Comparison of ENCODE assay signal across 8 mouse cellular contexts in the genomic region with DNA sequence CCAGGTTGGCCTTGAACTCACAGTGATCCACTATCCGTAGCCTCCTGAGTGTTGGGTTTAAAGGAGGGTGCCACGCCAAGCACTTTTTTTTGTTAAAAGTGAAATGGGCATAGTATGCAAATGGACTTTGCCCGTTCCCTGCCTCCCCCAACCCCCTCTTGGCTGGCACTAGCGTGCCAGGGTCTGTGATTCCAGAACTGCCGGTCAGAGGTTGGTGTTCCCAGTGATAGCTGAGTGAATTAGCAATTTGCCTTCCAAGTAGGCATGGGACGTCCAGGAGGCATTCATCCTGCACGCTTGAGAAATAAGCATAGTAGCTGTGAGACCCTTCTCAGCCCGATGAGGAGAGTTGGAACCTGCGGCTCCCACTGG. TPM values are rescaled to one million over a fixed set of nuclear protein-coding genes. Genes with fewer than 3 reads are reported as not detected.
DNase-seq lines count a peak whose midpoint lies in the region; ATAC-seq and TF ChIP-seq lines count a peak whose summit lies in the region.

No protein-coding gene starts in this region.

- peak overlapping the region; percentile 90 for H3K4me2 ChIP-seq in hindbrain, embryonic 14.5 days (replicated peaks)
- H3K4me2 ChIP-seq in limb, embryonic 15.5 days, result peak overlapping the region; percentile 94

- peaks cover 8% of the 10 kb centered on the region for H3K4me1 ChIP-seq in testis, adult 2 months (ENCODE audit: control insufficient read depth, insufficient read depth, low read length)
- no peaks in the 10 kb centered on the region for H3K4me1 ChIP-seq in hindbrain, embryonic 14.5 days (replicated peaks; ENCODE audit: control insufficient read depth, insufficient read depth, low read length)
- peaks cover 7% of the 10 kb centered on the region; the same call in 1 of the 2 replicates for H3K4me1 ChIP-seq in limb, embryonic 15.5 days

- ATAC-seq in hindbrain, embryonic 14.5 days (ENCODE audit: low FRiP score), result no peak
- no peak for ATAC-seq in limb, embryonic 15.5 days (ENCODE audit: insufficient number of reproducible peaks, low FRiP score, low TSS enrichment, low read depth)
- ATAC-seq in megakaryocyte progenitor cell, adult 5-6 weeks (replicated peaks; ENCODE audit: poor library complexity), result no peak
- ATAC-seq in inflammation-experienced regulatory T-cells, adult 6 months, result no peak

- no peak for TF ChIP-seq POLR2A in testis, adult 2 months (IDR thresholded peaks at IDR 0.05; ENCODE audit: control insufficient read depth, low read depth, low read length)

- H3K9ac ChIP-seq in hindbrain, embryonic 14.5 days, result peak overlapping the region; percentile 68
- H3K9ac ChIP-seq in limb, embryonic 15.5 days, result 0 out of 2 replicates have a peak overlapping the region, but pooled peaks have one; percentile 76

- peak overlapping the region; percentile 2; the same call in 1 of the 2 replicates for H3K4me3 ChIP-seq in testis, adult 2 months (ENCODE audit: control insufficient read depth, low read depth, low read length)
- peak overlapping the region; percentile 62 for H3K4me3 ChIP-seq in hindbrain, embryonic 14.5 days (replicated peaks; ENCODE audit: low read length)
- peak overlapping the region; percentile 73 for H3K4me3 ChIP-seq in limb, embryonic 15.5 days

- WGBS in hindbrain, embryonic 14.5 days, result 44% methylated on average over 9 of the region's 9 CpGs
- 36% methylated on average over 9 of the region's 9 CpGs for WGBS in limb, embryonic 15.5 days

- H3K27ac ChIP-seq in testis, adult 2 months (ENCODE audit: control insufficient read depth, insufficient read depth, low read depth, low read length), result no peak overlapping the region
- H3K27ac ChIP-seq in hindbrain, embryonic 14.5 days, result no peak overlapping the region
- no peak overlapping the region for H3K27ac ChIP-seq in limb, embryonic 15.5 days

- no peak for TF ChIP-seq CTCF in testis, adult 2 months (IDR thresholded peaks at IDR 0.05; ENCODE audit: control insufficient read depth, insufficient read depth, insufficient replicate concordance, low read depth, low read length)

- DNase-seq in testis, postnatal 14 days (ENCODE audit: low spot score), result no peak
- no peak for DNase-seq in hindbrain, embryonic 14.5 days (ENCODE audit: low spot score)
- DNase-seq in gastrocnemius, postnatal 4 days (ENCODE audit: low spot score in 2 of 2), result no peak
- no peak for DNase-seq in retina, embryonic 14.5 days (ENCODE audit: low spot score)

- H3K27me3 ChIP-seq in testis, adult 2 months (ENCODE audit: control insufficient read depth, insufficient read depth, low read length), result no peaks in the 10 kb centered on the region
- 0 out of 2 replicates have a peak, but pooled peaks cover 3% of the 10 kb centered on the region for H3K27me3 ChIP-seq in hindbrain, embryonic 14.5 days (ENCODE audit: control insufficient read depth, insufficient read depth, low read length)
- no peaks in the 10 kb centered on the region; the same call in 1 of the 2 replicates for H3K27me3 ChIP-seq in limb, embryonic 15.5 days

- H3K9me3 ChIP-seq in hindbrain, embryonic 14.5 days (ENCODE audit: control insufficient read depth, low read length), result no peaks in the 10 kb centered on the region
- no peaks in the 10 kb centered on the region for H3K9me3 ChIP-seq in limb, embryonic 15.5 days

- no peaks in the 10 kb centered on the region for H3K36me3 ChIP-seq in testis, adult 2 months (ENCODE audit: control insufficient read depth, insufficient read depth, low read length)
- H3K36me3 ChIP-seq in hindbrain, embryonic 14.5 days (replicated peaks; ENCODE audit: control insufficient read depth, insufficient read depth), result no peaks in the 10 kb centered on the region; the same call in 1 of the 2 replicates
- H3K36me3 ChIP-seq in limb, embryonic 15.5 days, result no peaks in the 10 kb centered on the region

RNA-seq across cellular contexts. Expression of a gene that starts 0.9 kb away (rescaled TPM):
- polyA plus RNA-seq in testis, adult 2 months (2012; rRNA removed), result 6.5 and 6.9 TPM in 2 replicates
- polyA plus RNA-seq in hindbrain, embryonic 14.5 days (2014; fragmentation: Nextera tagmentation; extraction: Ambion mirVana), result 3.8 and 4.8 TPM in 2 replicates
- 4.2 and 5.8 TPM in 2 replicates for polyA plus RNA-seq in limb, embryonic 15.5 days (2015; fragmentation: Nextera tagmentation; extraction: Ambion mirVana)
- total RNA-seq in megakaryocyte progenitor cell, adult 5-6 weeks (2015), result 3.6 and 3.8 TPM in 2 replicates
- 2.2 and 5.2 TPM in 2 replicates for total RNA-seq in megakaryocyte progenitor cell, adult 5-6 weeks (2017)
- under 1 TPM in 2 of 3 experiments, not detected in 1; 0.38 to 0.63 TPM for polyA plus RNA-seq in inflammation-experienced regulatory T-cells, adult 6 months (2017; shearing (Covaris generic))
- 1 to 10 TPM; 1.8 to 2.1 TPM for total RNA-seq in gastrocnemius, postnatal 4 days (2021)

RNA-seq across cellular contexts. Expression of a gene that starts 7.3 kb away (rescaled TPM):
- 342 and 379 TPM in 2 replicates for polyA plus RNA-seq in testis, adult 2 months (2012; rRNA removed)
- polyA plus RNA-seq in hindbrain, embryonic 14.5 days (2014; fragmentation: Nextera tagmentation; extraction: Ambion mirVana), result not detected in 2 replicates
- 0.24 TPM in 1 of 2 replicates, not detected in the other for polyA plus RNA-seq in limb, embryonic 15.5 days (2015; fragmentation: Nextera tagmentation; extraction: Ambion mirVana)
- not detected in 2 replicates for total RNA-seq in megakaryocyte progenitor cell, adult 5-6 weeks (2015)
- total RNA-seq in megakaryocyte progenitor cell, adult 5-6 weeks (2017), result not detected in 2 replicates
- not detected for polyA plus RNA-seq in inflammation-experienced regulatory T-cells, adult 6 months (2017; shearing (Covaris generic))
- not detected for total RNA-seq in gastrocnemius, postnatal 4 days (2021)

RNA-seq across cellular contexts. Expression of a gene that starts 16.8 kb away (rescaled TPM):
- polyA plus RNA-seq in testis, adult 2 months (2012; rRNA removed), result 13.0 and 14.8 TPM in 2 replicates
- 7.1 and 8.0 TPM in 2 replicates for polyA plus RNA-seq in hindbrain, embryonic 14.5 days (2014; fragmentation: Nextera tagmentation; extraction: Ambion mirVana)
- polyA plus RNA-seq in limb, embryonic 15.5 days (2015; fragmentation: Nextera tagmentation; extraction: Ambion mirVana), result 32.7 and 38.2 TPM in 2 replicates
- 33.4 and 34.6 TPM in 2 replicates for total RNA-seq in megakaryocyte progenitor cell, adult 5-6 weeks (2015)
- 21.2 and 23.1 TPM in 2 replicates for total RNA-seq in megakaryocyte progenitor cell, adult 5-6 weeks (2017)
- 10 to 100 TPM; 72.5 to 96.3 (median 75.1) TPM for polyA plus RNA-seq in inflammation-experienced regulatory T-cells, adult 6 months (2017; shearing (Covaris generic))
- 10 to 100 TPM; 13.1 to 14.4 TPM for total RNA-seq in gastrocnemius, postnatal 4 days (2021)

RNA-seq across cellular contexts. Expression of a gene that starts 18.6 kb away (rescaled TPM):
- 13.7 and 15.6 TPM in 2 replicates for polyA plus RNA-seq in testis, adult 2 months (2012; rRNA removed)
- 94.0 and 101 TPM in 2 replicates for polyA plus RNA-seq in hindbrain, embryonic 14.5 days (2014; fragmentation: Nextera tagmentation; extraction: Ambion mirVana)
- polyA plus RNA-seq in limb, embryonic 15.5 days (2015; fragmentation: Nextera tagmentation; extraction: Ambion mirVana), result 112 and 121 TPM in 2 replicates
- 19.5 and 20.9 TPM in 2 replicates for total RNA-seq in megakaryocyte progenitor cell, adult 5-6 weeks (2015)
- 23.2 and 30.1 TPM in 2 replicates for total RNA-seq in megakaryocyte progenitor cell, adult 5-6 weeks (2017)
- 10 to 100 TPM; 41.3 to 46.9 (median 41.3) TPM for polyA plus RNA-seq in inflammation-experienced regulatory T-cells, adult 6 months (2017; shearing (Covaris generic))
- 10 to 100 TPM; 52.9 to 58.1 TPM for total RNA-seq in gastrocnemius, postnatal 4 days (2021)

RNA-seq across cellular contexts. Expression of a gene that starts 35.8 kb away (rescaled TPM):
- polyA plus RNA-seq in testis, adult 2 months (2012; rRNA removed), result 6.6 and 6.9 TPM in 2 replicates
- 16.1 and 16.3 TPM in 2 replicates for polyA plus RNA-seq in hindbrain, embryonic 14.5 days (2014; fragmentation: Nextera tagmentation; extraction: Ambion mirVana)
- polyA plus RNA-seq in limb, embryonic 15.5 days (2015; fragmentation: Nextera tagmentation; extraction: Ambion mirVana), result 9.4 and 11.5 TPM in 2 replicates
- total RNA-seq in megakaryocyte progenitor cell, adult 5-6 weeks (2015), result 14.5 and 16.9 TPM in 2 replicates
- total RNA-seq in megakaryocyte progenitor cell, adult 5-6 weeks (2017), result 29.1 and 32.2 TPM in 2 replicates
- polyA plus RNA-seq in inflammation-experienced regulatory T-cells, adult 6 months (2017; shearing (Covaris generic)), result 1 to 10 TPM; 7.1 to 8.6 (median 8.3) TPM
- total RNA-seq in gastrocnemius, postnatal 4 days (2021), result 10 to 100 TPM; 36.0 to 39.1 TPM

Comparison
In these comparisons a context has a peak if more than half of its experiments do, and no peak if none do; other contexts are left out.
1. H3K4me3 ChIP-seq: peak in every context shown above with its lines; median percentile 73 in limb, embryonic 15.5 days; 62 in hindbrain, embryonic 14.5 days; 2 in testis, adult 2 months.
2. RNA of a gene that starts 7.3 kb away (polyA plus RNA-seq): 342 to 379 TPM in testis, adult 2 months; 0.24 TPM in limb, embryonic 15.5 days, not detected in hindbrain, embryonic 14.5 days and not detected in inflammation-experienced regulatory T-cells, adult 6 months; every median in the first group is over 100 times any median in the second.